Mouse (Mus musculus): Measurements from ENCODE around the gene 4930430F08Rik. TPM values are rescaled to one million over a fixed set of nuclear protein-coding genes. Genes with fewer than 3 reads are reported as not detected.
A peak's percentile ranks its signal among the peaks of the same experiment; 100 is the strongest.
"Not testable (repeated sequence)": the region's sequence is repeated elsewhere in the genome, so short reads cannot be mapped to it uniquely, and the experiment has no call there.

Gene 4930430F08Rik
- polyA plus RNA-seq, 1 experiment from 2014 or later: 17.8 TPM

DNA sequence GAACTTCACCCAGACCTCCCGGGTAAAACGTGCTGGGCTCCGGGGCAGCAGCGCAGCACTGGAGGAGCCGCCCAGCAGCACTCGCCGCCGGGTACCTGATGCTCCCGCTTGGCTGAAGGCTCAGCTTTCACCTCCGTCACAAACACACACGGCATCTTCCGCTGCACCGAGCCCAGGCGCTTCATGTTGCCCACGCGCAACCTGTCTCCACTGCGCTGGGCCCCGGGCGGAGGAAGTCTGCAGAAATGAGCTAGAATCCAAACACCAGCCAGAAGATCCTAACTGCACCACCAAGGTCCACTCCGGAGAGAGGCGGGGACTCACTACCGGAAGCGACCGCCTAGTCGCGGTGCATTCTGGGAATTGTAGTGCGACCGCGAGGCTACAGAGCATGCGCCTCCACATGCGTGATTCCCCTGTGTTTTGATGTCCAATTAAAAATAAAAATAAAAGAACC is 1.3 kb downstream of the 4930430F08Rik start:
- Histone ChIP-seq H3K4me2 (ENCODE audit: low read length) (peak overlapping the region; percentile 87), H3K27ac (ENCODE audit: low read depth, low read length) (peak overlapping the region; percentile 89), H3K9ac (ENCODE audit: low read depth, low read length) (peak overlapping the region; percentile 89), H3K4me3 (ENCODE audit: low read length) (peak overlapping the region; percentile 91), H3K9me3 (ENCODE audit: control insufficient read depth, low read length) (no peaks in the 10 kb centered on the region), H3K4me1 (ENCODE audit: control insufficient read depth, insufficient read depth, low read depth, low read length) (peaks cover 6% of the 10 kb centered on the region; the same call in 1 of the 2 replicates), H3K36me3 (ENCODE audit: control insufficient read depth, insufficient read depth, low read length) (no peaks in the 10 kb centered on the region), H3K27me3 (replicated peaks; ENCODE audit: control insufficient read depth, insufficient read depth, low read length) (no peaks in the 10 kb centered on the region)
- 0% methylated on average over 31 of the region's 31 CpGs for WGBS
- peak; percentile 99 for ATAC-seq

GRCm38 (mm10) chr10:100588524-100588923 is 1.7 kb downstream of the 4930430F08Rik start:
- Histone ChIP-seq H3K36me3 (ENCODE audit: control insufficient read depth, insufficient read depth, low read length) (no peaks in the 10 kb centered on the region), H3K4me2 (ENCODE audit: low read length) (peak overlapping the region; percentile 87), H3K27ac (ENCODE audit: low read depth, low read length) (peak overlapping the region; percentile 89), H3K4me3 (ENCODE audit: low read length) (peak overlapping the region; percentile 91), H3K27me3 (replicated peaks; ENCODE audit: control insufficient read depth, insufficient read depth, low read length) (no peaks in the 10 kb centered on the region), H3K9ac (ENCODE audit: low read depth, low read length) (peak overlapping the region; percentile 89), H3K9me3 (ENCODE audit: control insufficient read depth, low read length) (no peaks in the 10 kb centered on the region), H3K4me1 (ENCODE audit: control insufficient read depth, insufficient read depth, low read depth, low read length) (peaks cover 6% of the 10 kb centered on the region; the same call in 1 of the 2 replicates)
- WGBS: 30% methylated on average over 7 of the region's 7 CpGs
- no peak for ATAC-seq

DNA sequence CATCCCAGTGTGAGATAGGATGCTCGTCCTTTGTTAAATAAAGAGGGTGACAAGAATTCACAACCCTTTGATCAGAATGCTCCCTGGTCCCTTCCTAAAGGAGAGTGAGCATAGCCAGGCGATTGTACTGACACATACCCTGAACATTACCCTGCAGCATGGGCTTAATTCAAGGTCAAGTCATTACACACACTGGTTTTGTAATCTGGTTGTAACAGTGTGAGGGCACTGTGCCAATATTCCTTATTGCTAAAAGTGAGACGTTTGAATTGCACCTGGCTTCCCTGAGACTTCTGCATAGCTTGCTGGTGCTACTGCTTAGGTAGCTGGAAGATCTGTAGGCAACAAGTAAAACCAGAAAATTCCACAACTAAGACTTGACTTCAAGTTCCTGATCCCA is 6.0 kb downstream of the 4930430F08Rik start:
- H3K27ac ChIP-seq (ENCODE audit: low read depth, low read length): no peak overlapping the region
- H3K4me1 ChIP-seq (ENCODE audit: control insufficient read depth, insufficient read depth, low read depth, low read length): peaks cover 6% of the 10 kb centered on the region; the same call in 1 of the 2 replicates
- H3K4me3 ChIP-seq (ENCODE audit: low read length): no peak overlapping the region
- 88% methylated on average over 3 of the region's 3 CpGs for WGBS
- H3K9ac ChIP-seq (ENCODE audit: low read depth, low read length): no peak overlapping the region
- no peak overlapping the region for H3K4me2 ChIP-seq (ENCODE audit: low read length)
- H3K36me3 ChIP-seq (ENCODE audit: control insufficient read depth, insufficient read depth, low read length): no peaks in the 10 kb centered on the region
- H3K9me3 ChIP-seq (ENCODE audit: control insufficient read depth, low read length): no peaks in the 10 kb centered on the region
- no peak for ATAC-seq
- no peaks in the 10 kb centered on the region for H3K27me3 ChIP-seq (replicated peaks; ENCODE audit: control insufficient read depth, insufficient read depth, low read length)

GRCm38 (mm10) chr10:100575294-100575693 is 14.9 kb downstream of the 4930430F08Rik start:
- Histone ChIP-seq H3K4me3 (ENCODE audit: low read length) (no peak overlapping the region), H3K36me3 (ENCODE audit: control insufficient read depth, insufficient read depth, low read length) (peaks cover 16% of the 10 kb centered on the region), H3K27ac (ENCODE audit: low read depth, low read length) (no peak overlapping the region), H3K9ac (ENCODE audit: low read depth, low read length) (no peak overlapping the region), H3K4me2 (ENCODE audit: low read length) (no peak overlapping the region), H3K9me3 (ENCODE audit: control insufficient read depth, low read length) (no peaks in the 10 kb centered on the region), H3K27me3 (replicated peaks; ENCODE audit: control insufficient read depth, insufficient read depth, low read length) (no peaks in the 10 kb centered on the region), H3K4me1 (ENCODE audit: control insufficient read depth, insufficient read depth, low read depth, low read length) (no peaks in the 10 kb centered on the region)
- ATAC-seq: no peak
- WGBS: 92% methylated on average over 7 of the region's 7 CpGs

DNA sequence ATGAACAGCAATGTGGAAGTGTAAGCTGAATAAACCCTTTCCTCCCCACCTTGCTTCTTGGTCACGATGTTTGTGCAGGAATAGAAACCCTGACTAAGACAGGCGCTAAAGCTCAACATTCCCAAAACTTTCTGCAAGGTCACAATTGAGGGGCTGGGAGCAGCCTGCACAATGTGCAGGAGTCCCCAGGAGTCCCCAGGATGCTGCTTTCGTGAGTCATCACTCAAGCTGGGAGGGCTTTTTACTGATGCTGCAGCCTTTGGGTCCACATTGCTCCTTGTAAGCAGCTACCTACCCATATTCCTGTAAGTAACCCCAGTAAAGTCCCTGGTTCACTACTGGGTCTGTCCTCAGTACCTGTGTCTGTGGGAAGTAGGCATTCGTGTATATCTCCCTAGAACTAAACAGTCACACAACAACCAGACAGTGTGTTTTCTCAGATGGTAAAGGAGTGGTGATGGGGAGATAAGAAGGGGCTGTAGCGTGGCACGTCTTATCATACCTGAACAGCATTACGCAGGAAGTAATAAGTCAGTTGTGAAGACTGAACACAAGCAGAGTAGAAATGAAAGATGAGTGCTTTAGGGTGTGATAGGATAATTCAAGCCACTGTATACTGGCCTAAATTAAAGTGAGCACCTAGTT is 15.6 kb downstream of the 4930430F08Rik start:
- no peak for ATAC-seq
- no peak overlapping the region for H3K4me3 ChIP-seq (ENCODE audit: low read length)
- peaks cover 16% of the 10 kb centered on the region for H3K36me3 ChIP-seq (ENCODE audit: control insufficient read depth, insufficient read depth, low read length)
- no peak overlapping the region for H3K9ac ChIP-seq (ENCODE audit: low read depth, low read length)
- 96% methylated on average over 7 of the region's 7 CpGs for WGBS
- no peak overlapping the region for H3K27ac ChIP-seq (ENCODE audit: low read depth, low read length)
- no peak overlapping the region for H3K4me2 ChIP-seq (ENCODE audit: low read length)
- no peaks in the 10 kb centered on the region for H3K4me1 ChIP-seq (ENCODE audit: control insufficient read depth, insufficient read depth, low read depth, low read length)
- no peaks in the 10 kb centered on the region for H3K27me3 ChIP-seq (replicated peaks; ENCODE audit: control insufficient read depth, insufficient read depth, low read length)
- H3K9me3 ChIP-seq (ENCODE audit: control insufficient read depth, low read length): no peaks in the 10 kb centered on the region

DNA sequence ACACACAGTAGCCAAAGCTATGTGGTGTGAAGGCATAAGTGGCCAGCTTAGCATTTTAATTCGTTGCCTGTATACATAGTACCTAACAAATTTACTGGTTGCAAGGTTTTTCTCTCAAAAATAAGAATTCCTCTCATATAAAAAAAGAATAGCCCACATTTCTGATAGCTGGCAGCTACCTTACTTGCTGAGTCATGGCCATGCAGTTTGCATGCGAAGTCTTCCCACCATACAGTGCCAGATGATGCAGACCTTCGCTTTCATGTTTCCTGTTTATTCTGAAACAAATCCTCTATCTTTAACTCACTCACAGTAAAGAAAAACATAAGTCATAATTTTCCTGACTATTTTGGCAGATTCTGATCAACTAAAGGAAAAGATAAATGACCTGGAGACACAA is 18.5 kb downstream of the 4930430F08Rik start:
- Histone ChIP-seq H3K27me3 (replicated peaks; ENCODE audit: control insufficient read depth, insufficient read depth, low read length) (no peaks in the 10 kb centered on the region), H3K4me1 (ENCODE audit: control insufficient read depth, insufficient read depth, low read depth, low read length) (no peaks in the 10 kb centered on the region), H3K4me3 (ENCODE audit: low read length) (no peak overlapping the region), H3K36me3 (ENCODE audit: control insufficient read depth, insufficient read depth, low read length) (peaks cover 11% of the 10 kb centered on the region), H3K27ac (ENCODE audit: low read depth, low read length) (no peak overlapping the region), H3K9me3 (ENCODE audit: control insufficient read depth, low read length) (no peaks in the 10 kb centered on the region), H3K9ac (ENCODE audit: low read depth, low read length) (no peak overlapping the region), H3K4me2 (ENCODE audit: low read length) (no peak overlapping the region)
- WGBS: 93% methylated on average over 3 of the region's 3 CpGs
- no peak for ATAC-seq

- Histone ChIP-seq H3K9me3 (ENCODE audit: control insufficient read depth, low read length) (no peaks in the 10 kb centered on the region), H3K4me1 (ENCODE audit: control insufficient read depth, insufficient read depth, low read depth, low read length) (no peaks in the 10 kb centered on the region), H3K4me2 (ENCODE audit: low read length) (no peak overlapping the region), H3K36me3 (ENCODE audit: control insufficient read depth, insufficient read depth, low read length) (peaks cover 6% of the 10 kb centered on the region), H3K27ac (ENCODE audit: low read depth, low read length) (no peak overlapping the region), H3K4me3 (ENCODE audit: low read length) (no peak overlapping the region), H3K27me3 (replicated peaks; ENCODE audit: control insufficient read depth, insufficient read depth, low read length) (no peaks in the 10 kb centered on the region), H3K9ac (ENCODE audit: low read depth, low read length) (no peak overlapping the region)
- 85% methylated on average over 3 of the region's 3 CpGs for WGBS
- ATAC-seq: no peak
These were observed 26.1 kb downstream of the 4930430F08Rik start for GRCm38 (mm10) chr10:100564112-100564511.

- not testable (repeated sequence) for H3K4me1 ChIP-seq (ENCODE audit: control insufficient read depth, insufficient read depth, low read depth, low read length); H3K36me3 ChIP-seq (ENCODE audit: control insufficient read depth, insufficient read depth, low read length); H3K4me3 ChIP-seq (ENCODE audit: low read length); H3K9me3 ChIP-seq (ENCODE audit: control insufficient read depth, low read length); H3K27me3 ChIP-seq (replicated peaks; ENCODE audit: control insufficient read depth, insufficient read depth, low read length); ATAC-seq; H3K4me2 ChIP-seq (ENCODE audit: low read length); H3K27ac ChIP-seq (ENCODE audit: low read depth, low read length); H3K9ac ChIP-seq (ENCODE audit: low read depth, low read length)
- WGBS: 88% methylated on average over 3 of the region's 3 CpGs
These were observed 29.9 kb downstream of the 4930430F08Rik start for GRCm38 (mm10) chr10:100560194-100560883.

DNA sequence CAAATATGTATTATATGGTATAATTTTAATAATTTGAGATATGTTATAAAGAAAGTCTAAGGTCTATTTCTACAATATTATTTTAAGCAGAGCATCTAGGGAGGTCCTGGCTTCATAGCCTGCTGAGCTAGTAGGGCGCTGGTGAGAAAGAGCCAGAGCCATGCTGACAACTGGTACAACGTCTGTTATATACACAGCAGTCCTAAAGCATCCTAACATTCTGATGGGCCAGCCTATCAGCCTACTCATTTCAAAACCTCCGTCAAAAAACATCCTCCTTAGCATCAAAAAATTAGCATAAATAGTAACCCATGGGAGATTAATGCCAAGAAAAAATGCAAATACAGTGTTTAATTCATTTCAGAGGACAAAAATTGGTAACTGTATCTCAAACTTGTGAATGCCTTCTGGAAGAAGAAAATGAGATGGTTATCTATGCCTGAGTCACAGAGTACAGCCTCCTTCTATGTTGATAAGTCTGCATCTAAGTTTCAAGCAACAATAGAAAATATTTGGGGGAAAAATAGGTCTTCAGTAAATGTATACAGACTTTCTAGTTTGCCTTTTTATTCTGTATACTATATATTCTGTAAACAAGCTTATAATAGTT is 33.6 kb downstream of the 4930430F08Rik start:
- no peaks in the 10 kb centered on the region for H3K4me1 ChIP-seq (ENCODE audit: control insufficient read depth, insufficient read depth, low read depth, low read length)
- H3K36me3 ChIP-seq (ENCODE audit: control insufficient read depth, insufficient read depth, low read length): 0 out of 2 replicates have a peak, but pooled peaks cover 3% of the 10 kb centered on the region
- no peak overlapping the region for H3K9ac ChIP-seq (ENCODE audit: low read depth, low read length)
- H3K9me3 ChIP-seq (ENCODE audit: control insufficient read depth, low read length): no peaks in the 10 kb centered on the region
- no peaks in the 10 kb centered on the region for H3K27me3 ChIP-seq (replicated peaks; ENCODE audit: control insufficient read depth, insufficient read depth, low read length)
- ATAC-seq: no peak
- no peak overlapping the region for H3K4me3 ChIP-seq (ENCODE audit: low read length)
- H3K27ac ChIP-seq (ENCODE audit: low read depth, low read length): no peak overlapping the region
- H3K4me2 ChIP-seq (ENCODE audit: low read length): no peak overlapping the region
- WGBS: 70% methylated on average over 3 of the region's 3 CpGs

Measured in hindbrain, embryonic 16.5 days (tissue).